Mouse (Mus musculus): ENCODE data around the gene Klhl36. TPM values are rescaled to one million over a fixed set of nuclear protein-coding genes. Genes with fewer than 3 reads are reported as not detected.

The Klhl36 gene
- polyA plus RNA-seq, 1 experiment, result 16.9 TPM

DNA sequence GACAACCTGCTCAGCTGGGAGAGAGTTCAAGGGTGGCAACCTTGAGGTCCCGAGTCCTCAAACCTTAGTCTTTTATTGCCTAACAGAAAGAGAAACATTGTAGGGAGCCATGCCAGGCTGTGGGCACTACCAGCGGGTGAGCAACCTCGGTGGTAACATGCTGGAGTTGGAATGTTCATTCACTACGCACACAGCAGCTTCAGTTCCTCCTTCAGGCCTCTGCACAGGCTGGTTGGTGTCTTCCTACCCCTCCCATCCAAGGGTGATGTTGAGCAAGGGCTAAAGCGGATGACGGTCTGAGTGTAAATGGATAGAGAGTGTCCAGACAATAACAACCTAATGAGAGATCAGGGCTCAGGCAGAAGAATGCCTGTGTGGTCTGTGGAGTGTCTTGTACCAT, 4.3 kb upstream of the Klhl36 start:
- Histone ChIP-seq H3K36me3 (ENCODE audit: control insufficient read depth, insufficient read depth, low read length) (no peaks in the 10 kb centered on the region), H3K4me1 (ENCODE audit: control insufficient read depth, insufficient read depth, low read length) (peaks cover 11% of the 10 kb centered on the region), H3K27ac (ENCODE audit: control insufficient read depth, insufficient read depth, low read depth, low read length) (peak overlapping the region; percentile 33; the same call in 1 of the 2 replicates), H3K27me3 (ENCODE audit: control insufficient read depth, insufficient read depth, low read length) (no peaks in the 10 kb centered on the region; the same call in 1 of the 2 replicates), H3K4me3 (ENCODE audit: control insufficient read depth, low read depth, low read length) (no peak overlapping the region)
- no peak; the same call in 1 of the 2 replicates for TF ChIP-seq POLR2A (IDR thresholded peaks at IDR 0.05; ENCODE audit: control insufficient read depth, low read depth, low read length)
- no peak for TF ChIP-seq CTCF (IDR thresholded peaks at IDR 0.05; ENCODE audit: control insufficient read depth, insufficient read depth, insufficient replicate concordance, low read depth, low read length)

DNA sequence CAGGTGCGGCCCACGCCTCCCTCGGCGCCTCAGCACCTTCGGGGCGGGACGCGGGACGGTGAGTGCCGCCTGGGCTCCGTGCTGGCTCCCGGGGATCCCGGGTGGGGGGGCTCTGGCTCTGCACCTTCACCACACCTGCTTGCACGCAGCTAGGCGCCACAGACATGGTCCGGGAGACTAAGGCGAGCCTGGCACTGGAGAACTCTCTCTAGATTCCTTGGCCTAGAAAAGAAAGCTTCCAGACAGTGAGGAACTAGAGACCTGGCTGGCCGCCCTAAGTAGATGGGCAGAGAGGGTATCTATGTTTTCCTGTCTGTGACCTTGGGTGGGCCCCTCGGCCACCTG, 296 bp downstream of the Klhl36 start:
- Histone ChIP-seq H3K27me3 (ENCODE audit: control insufficient read depth, insufficient read depth, low read length) (no peaks in the 10 kb centered on the region; the same call in 1 of the 2 replicates), H3K36me3 (ENCODE audit: control insufficient read depth, insufficient read depth, low read length) (no peaks in the 10 kb centered on the region), H3K27ac (ENCODE audit: control insufficient read depth, insufficient read depth, low read depth, low read length) (peak overlapping the region; percentile 56), H3K4me3 (ENCODE audit: control insufficient read depth, low read depth, low read length) (peak overlapping the region; percentile 80), H3K4me1 (ENCODE audit: control insufficient read depth, insufficient read depth, low read length) (peaks cover 4% of the 10 kb centered on the region)
- no peak for TF ChIP-seq CTCF (IDR thresholded peaks at IDR 0.05; ENCODE audit: control insufficient read depth, insufficient read depth, insufficient replicate concordance, low read depth, low read length)
- no peak for TF ChIP-seq POLR2A (IDR thresholded peaks at IDR 0.05; ENCODE audit: control insufficient read depth, low read depth, low read length)

DNA sequence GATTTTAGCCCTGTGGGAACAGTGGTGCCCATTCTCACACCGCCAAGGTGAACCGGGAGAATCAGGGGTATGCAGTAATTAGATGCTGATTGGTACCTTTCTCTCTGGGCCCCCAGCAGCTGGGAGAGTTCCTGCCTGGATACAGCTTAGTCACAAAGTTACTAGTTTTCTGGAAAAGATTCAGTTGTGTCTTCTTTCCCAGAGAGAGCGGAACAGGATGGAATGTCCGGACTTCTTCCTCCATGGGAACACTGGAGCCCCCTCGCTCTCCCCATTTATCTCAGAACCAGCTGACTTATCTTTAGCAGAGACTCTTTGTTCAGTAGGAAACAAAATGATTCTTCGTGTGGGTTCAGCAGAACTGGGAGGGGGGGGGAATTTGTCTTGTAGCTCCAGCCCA, 683 bp downstream of the Klhl36 start:
- Histone ChIP-seq H3K27ac (ENCODE audit: control insufficient read depth, insufficient read depth, low read depth, low read length) (peak overlapping the region; percentile 56), H3K27me3 (ENCODE audit: control insufficient read depth, insufficient read depth, low read length) (no peaks in the 10 kb centered on the region; the same call in 1 of the 2 replicates), H3K36me3 (ENCODE audit: control insufficient read depth, insufficient read depth, low read length) (no peaks in the 10 kb centered on the region), H3K4me3 (ENCODE audit: control insufficient read depth, low read depth, low read length) (peak overlapping the region; percentile 80), H3K4me1 (ENCODE audit: control insufficient read depth, insufficient read depth, low read length) (peaks cover 4% of the 10 kb centered on the region)
- TF ChIP-seq POLR2A (IDR thresholded peaks at IDR 0.05; ENCODE audit: control insufficient read depth, low read depth, low read length) (no peak), CTCF (IDR thresholded peaks at IDR 0.05; ENCODE audit: control insufficient read depth, insufficient read depth, insufficient replicate concordance, low read depth, low read length) (no peak)

DNA sequence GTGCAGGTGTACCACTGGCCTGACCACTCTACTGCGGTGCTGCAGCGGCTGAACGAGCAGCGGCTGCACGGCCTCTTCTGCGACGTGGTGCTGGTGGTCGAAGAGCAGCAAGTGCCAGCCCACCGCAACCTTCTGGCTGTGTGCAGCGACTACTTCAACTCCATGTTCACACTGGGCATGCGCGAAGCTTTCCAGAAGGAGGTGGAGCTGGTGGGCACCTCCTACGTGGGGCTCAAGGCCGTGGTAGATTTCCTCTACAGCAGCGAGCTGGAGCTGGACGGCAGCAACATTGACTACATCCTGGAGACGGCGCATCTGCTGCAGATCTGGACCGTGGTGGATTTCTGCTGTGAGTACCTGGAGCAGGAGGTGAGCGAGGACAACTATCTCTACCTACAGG, 7.5 kb downstream of the Klhl36 start:
- peaks cover 10% of the 10 kb centered on the region for H3K4me1 ChIP-seq (ENCODE audit: control insufficient read depth, insufficient read depth, low read length)
- H3K36me3 ChIP-seq (ENCODE audit: control insufficient read depth, insufficient read depth, low read length), result no peaks in the 10 kb centered on the region
- no peaks in the 10 kb centered on the region for H3K27me3 ChIP-seq (ENCODE audit: control insufficient read depth, insufficient read depth, low read length)
- no peak overlapping the region for H3K27ac ChIP-seq (ENCODE audit: control insufficient read depth, insufficient read depth, low read depth, low read length)
- H3K4me3 ChIP-seq (ENCODE audit: control insufficient read depth, low read depth, low read length), result no peak overlapping the region
- no peak for TF ChIP-seq CTCF (IDR thresholded peaks at IDR 0.05; ENCODE audit: control insufficient read depth, insufficient read depth, insufficient replicate concordance, low read depth, low read length)
- TF ChIP-seq POLR2A (IDR thresholded peaks at IDR 0.05; ENCODE audit: control insufficient read depth, low read depth, low read length), result no peak

DNA sequence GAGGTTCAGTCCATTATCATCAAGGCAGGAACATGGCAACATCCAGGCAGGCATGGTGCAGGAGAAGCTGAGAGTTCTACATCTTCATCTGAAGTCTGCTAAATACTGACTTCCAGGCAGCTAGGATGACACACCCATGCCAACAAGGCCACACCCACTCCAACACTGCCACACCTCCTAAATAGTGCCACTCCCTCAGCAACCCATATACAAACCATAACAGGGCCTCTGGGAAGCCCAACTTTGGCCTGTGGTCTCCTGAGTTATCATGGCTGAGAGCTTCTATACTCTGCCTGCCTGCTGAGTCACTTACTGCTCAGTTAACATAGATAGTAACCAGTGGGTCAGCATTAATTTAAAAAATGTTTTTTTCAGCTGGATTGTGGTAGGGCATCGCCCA, 11.1 kb downstream of the Klhl36 start:
- Histone ChIP-seq H3K4me1 (ENCODE audit: control insufficient read depth, insufficient read depth, low read length) (peaks cover 10% of the 10 kb centered on the region), H3K36me3 (ENCODE audit: control insufficient read depth, insufficient read depth, low read length) (no peaks in the 10 kb centered on the region), H3K27ac (ENCODE audit: control insufficient read depth, insufficient read depth, low read depth, low read length) (no peak overlapping the region), H3K4me3 (ENCODE audit: control insufficient read depth, low read depth, low read length) (no peak overlapping the region), H3K27me3 (ENCODE audit: control insufficient read depth, insufficient read depth, low read length) (no peaks in the 10 kb centered on the region)
- TF ChIP-seq CTCF (IDR thresholded peaks at IDR 0.05; ENCODE audit: control insufficient read depth, insufficient read depth, insufficient replicate concordance, low read depth, low read length) (no peak), POLR2A (IDR thresholded peaks at IDR 0.05; ENCODE audit: control insufficient read depth, low read depth, low read length) (no peak)

DNA sequence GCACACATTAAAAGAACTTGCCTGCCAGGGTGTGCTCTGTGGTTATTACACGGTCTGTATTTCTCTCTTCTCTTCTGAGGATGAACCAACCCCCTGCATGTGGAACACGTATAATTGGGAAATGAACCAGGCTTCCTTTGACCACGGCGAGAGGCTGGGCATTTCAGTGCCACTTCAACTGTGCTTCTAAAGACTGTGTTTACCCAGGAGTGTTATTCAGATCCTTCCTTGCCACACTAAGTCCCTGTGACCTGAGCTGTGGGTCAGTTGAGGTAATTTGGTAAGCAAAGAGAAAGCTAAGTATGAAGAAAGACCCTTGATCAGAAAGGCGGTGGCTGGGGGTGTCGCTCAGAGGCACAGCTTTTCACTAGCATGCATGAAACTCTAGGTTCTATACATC, 19.2 kb downstream of the Klhl36 start:
- no peak overlapping the region for H3K27ac ChIP-seq (ENCODE audit: control insufficient read depth, insufficient read depth, low read depth, low read length)
- H3K36me3 ChIP-seq (ENCODE audit: control insufficient read depth, insufficient read depth, low read length), result no peaks in the 10 kb centered on the region
- no peak overlapping the region for H3K4me3 ChIP-seq (ENCODE audit: control insufficient read depth, low read depth, low read length)
- H3K27me3 ChIP-seq (ENCODE audit: control insufficient read depth, insufficient read depth, low read length), result no peaks in the 10 kb centered on the region
- TF ChIP-seq CTCF (IDR thresholded peaks at IDR 0.05; ENCODE audit: control insufficient read depth, insufficient read depth, insufficient replicate concordance, low read depth, low read length) (no peak), POLR2A (IDR thresholded peaks at IDR 0.05; ENCODE audit: control insufficient read depth, low read depth, low read length) (no peak)
- H3K4me1 ChIP-seq (ENCODE audit: control insufficient read depth, insufficient read depth, low read length), result no peaks in the 10 kb centered on the region

DNA sequence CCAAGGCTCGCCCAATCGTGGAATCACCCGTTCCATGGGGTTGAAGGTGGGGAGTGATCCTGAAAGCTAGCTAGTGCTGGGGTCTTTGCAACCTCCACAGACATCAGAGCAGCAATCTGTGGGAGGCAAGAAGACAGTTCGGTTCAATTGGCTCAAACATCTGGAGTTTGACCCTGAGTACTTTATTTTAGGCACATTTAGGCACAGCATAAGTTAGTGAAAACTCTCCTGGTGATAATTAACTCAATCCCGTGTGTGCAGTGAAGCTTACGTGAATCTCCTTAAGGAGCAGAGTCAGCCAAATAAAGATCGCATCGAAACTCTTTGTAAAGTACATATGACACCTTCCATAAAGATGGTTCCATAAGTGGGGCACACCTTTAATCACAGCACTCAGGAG, 19.9 kb downstream of the Klhl36 start:
- H3K36me3 ChIP-seq (ENCODE audit: control insufficient read depth, insufficient read depth, low read length), result no peaks in the 10 kb centered on the region
- no peaks in the 10 kb centered on the region for H3K27me3 ChIP-seq (ENCODE audit: control insufficient read depth, insufficient read depth, low read length)
- H3K4me1 ChIP-seq (ENCODE audit: control insufficient read depth, insufficient read depth, low read length), result no peaks in the 10 kb centered on the region
- H3K4me3 ChIP-seq (ENCODE audit: control insufficient read depth, low read depth, low read length), result no peak overlapping the region
- H3K27ac ChIP-seq (ENCODE audit: control insufficient read depth, insufficient read depth, low read depth, low read length), result no peak overlapping the region
- TF ChIP-seq CTCF (IDR thresholded peaks at IDR 0.05; ENCODE audit: control insufficient read depth, insufficient read depth, insufficient replicate concordance, low read depth, low read length) (no peak), POLR2A (IDR thresholded peaks at IDR 0.05; ENCODE audit: control insufficient read depth, low read depth, low read length) (no peak)

DNA sequence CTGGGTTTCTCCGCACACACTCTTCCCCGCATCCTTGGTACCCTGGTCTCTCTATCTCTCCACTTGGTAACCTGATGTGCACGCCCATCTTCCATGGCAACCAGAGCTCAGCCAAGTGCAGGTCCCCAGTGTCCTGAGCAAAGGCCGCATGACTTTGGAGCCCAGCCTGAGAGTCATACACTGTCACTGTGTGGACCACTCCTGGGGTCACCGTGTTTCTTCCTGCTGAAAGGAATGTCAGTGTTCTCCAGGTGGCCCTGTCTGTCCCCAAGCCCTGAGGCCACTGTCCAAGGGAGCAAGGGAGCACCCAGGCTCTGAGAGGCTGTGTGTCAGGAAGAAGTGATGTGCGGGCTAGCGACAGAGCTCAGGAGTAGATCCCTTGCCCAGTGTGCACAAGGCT, 21.2 kb downstream of the Klhl36 start:
- Histone ChIP-seq H3K36me3 (ENCODE audit: control insufficient read depth, insufficient read depth, low read length) (no peaks in the 10 kb centered on the region), H3K27ac (ENCODE audit: control insufficient read depth, insufficient read depth, low read depth, low read length) (no peak overlapping the region), H3K27me3 (ENCODE audit: control insufficient read depth, insufficient read depth, low read length) (no peaks in the 10 kb centered on the region), H3K4me1 (ENCODE audit: control insufficient read depth, insufficient read depth, low read length) (no peaks in the 10 kb centered on the region), H3K4me3 (ENCODE audit: control insufficient read depth, low read depth, low read length) (no peak overlapping the region)
- TF ChIP-seq CTCF (IDR thresholded peaks at IDR 0.05; ENCODE audit: control insufficient read depth, insufficient read depth, insufficient replicate concordance, low read depth, low read length), result no peak
- TF ChIP-seq POLR2A (IDR thresholded peaks at IDR 0.05; ENCODE audit: control insufficient read depth, low read depth, low read length), result no peak

Measured in testis, adult 2 months (tissue).